Mouse (Mus musculus) lung, adult 2 months (tissue): ENCODE measurements around the gene Tmem82.

Experiments
- CTCF ChIP-seq: fragments of 200-500 bp; IDR thresholded peaks from 2 replicates; pipeline ENCODE4 v1.5.1; 2011; ENCODE audit warnings: mild to moderate bottlenecking, low read length, control low read depth; ENCODE audit not compliant: insufficient read depth
- POLR2A ChIP-seq: fragments of 200-500 bp; IDR thresholded peaks from 2 replicates; pipeline ENCODE4 v1.6.1; 2011; ENCODE audit warnings: low read depth, mild to moderate bottlenecking, control low read depth, low read length, borderline replicate concordance; ENCODE audit errors: extremely low read depth

DNA sequence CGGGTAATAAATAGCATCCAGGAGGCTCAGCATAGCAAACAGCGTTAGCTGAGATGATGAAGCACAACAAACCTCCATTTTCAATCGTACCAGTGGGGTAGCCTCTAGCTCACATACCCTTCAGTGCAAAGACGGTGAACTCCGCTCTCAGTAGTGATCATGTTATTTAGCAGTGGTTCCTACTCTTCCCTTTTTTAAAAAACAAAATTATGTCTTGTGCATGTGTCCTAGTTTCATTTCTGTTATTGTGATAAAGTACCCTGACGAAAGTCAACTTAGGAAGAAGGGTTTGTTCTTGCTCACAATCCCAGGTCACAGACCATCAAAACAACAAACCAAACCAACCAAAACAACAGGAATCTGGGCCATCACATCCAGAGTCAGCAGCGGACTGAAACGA lies 27.6 kb upstream of the Tmem82 start:
- TF ChIP-seq POLR2A = no peak
- no peak for TF ChIP-seq CTCF
